Mouse (Mus musculus) naive thymus-derived CD4-positive, alpha-beta T cell, adult 2 months (primary cell): Measurements from ENCODE around the gene Cers2.
"Not testable (repeated sequence)": the region's sequence is repeated elsewhere in the genome, so short reads cannot be mapped to it uniquely, and the experiment has no call there.

Experiments used
- DNase-seq: peaks from one replicate; pipeline ENCODE4 v3.0.0-alpha.2; 2011; ENCODE audit warnings: low read depth

The Cers2 gene

GRCm38 (mm10) chr3:95318548-95318947 lies 4.0 kb downstream of the Cers2 start:
- no peak for DNase-seq

- DNase-seq, result no peak
Measured at GRCm38 (mm10) chr3:95319110-95319509, 4.5 kb downstream of the Cers2 start.

- DNase-seq, result no peak
Measured at GRCm38 (mm10) chr3:95319701-95320625, 5.4 kb downstream of the Cers2 start.

GRCm38 (mm10) chr3:95323429-95323828 lies 8.8 kb downstream of the Cers2 start:
- no peak for DNase-seq

GRCm38 (mm10) chr3:95324454-95325144 lies 10.0 kb downstream of the Cers2 start:
- no peak for DNase-seq

- DNase-seq, result no peak
Measured at GRCm38 (mm10) chr3:95328803-95329404, 14.3 kb downstream of the Cers2 start.

- DNase-seq, result no peak
Measured at GRCm38 (mm10) chr3:95331528-95331927, 16.9 kb downstream of the Cers2 start.

- no peak for DNase-seq
Measured at GRCm38 (mm10) chr3:95337345-95337744, 22.8 kb downstream of the Cers2 start.

GRCm38 (mm10) chr3:95338251-95338650 lies 23.7 kb downstream of the Cers2 start:
- DNase-seq, result no peak

- DNase-seq, result not testable (repeated sequence)
Measured at GRCm38 (mm10) chr3:95343356-95344000, 28.9 kb downstream of the Cers2 start.

GRCm38 (mm10) chr3:95346454-95346853 lies 31.9 kb downstream of the Cers2 start:
- DNase-seq, result no peak

- DNase-seq, result not testable (repeated sequence)
Measured at GRCm38 (mm10) chr3:95348343-95348742, 33.8 kb downstream of the Cers2 start.

- DNase-seq, result peak; percentile 73
Measured at GRCm38 (mm10) chr3:95349491-95349890, 34.9 kb downstream of the Cers2 start.

GRCm38 (mm10) chr3:95355911-95356544 lies 41.4 kb downstream of the Cers2 start:
- not testable (repeated sequence) for DNase-seq

GRCm38 (mm10) chr3:95356701-95357449 lies 42.3 kb downstream of the Cers2 start, which contains the start of gene Setdb1:
Setdb1 (minus strand) TSS chr3:95357202.
- DNase-seq, result peak; percentile 92

- no peak for DNase-seq
Measured at GRCm38 (mm10) chr3:95357746-95358145, 43.2 kb downstream of the Cers2 start.

GRCm38 (mm10) chr3:95360276-95360675 lies 45.7 kb downstream of the Cers2 start:
- not testable (repeated sequence) for DNase-seq

- DNase-seq, result no peak
Measured at GRCm38 (mm10) chr3:95370101-95370500, 55.5 kb downstream of the Cers2 start.
